Mouse (Mus musculus): Measurements from ENCODE around the gene Kpna3. TPM values are rescaled to one million over a fixed set of nuclear protein-coding genes. Genes with fewer than 3 reads are reported as not detected.
A peak's percentile ranks its signal among the peaks of the same experiment; 100 is the strongest.
"Not testable (repeated sequence)": the region's sequence is repeated elsewhere in the genome, so short reads cannot be mapped to it uniquely, and the experiment has no call there.

Gene Kpna3
- polyA plus RNA-seq, 1 experiment from 2014 or later = 107 TPM

DNA sequence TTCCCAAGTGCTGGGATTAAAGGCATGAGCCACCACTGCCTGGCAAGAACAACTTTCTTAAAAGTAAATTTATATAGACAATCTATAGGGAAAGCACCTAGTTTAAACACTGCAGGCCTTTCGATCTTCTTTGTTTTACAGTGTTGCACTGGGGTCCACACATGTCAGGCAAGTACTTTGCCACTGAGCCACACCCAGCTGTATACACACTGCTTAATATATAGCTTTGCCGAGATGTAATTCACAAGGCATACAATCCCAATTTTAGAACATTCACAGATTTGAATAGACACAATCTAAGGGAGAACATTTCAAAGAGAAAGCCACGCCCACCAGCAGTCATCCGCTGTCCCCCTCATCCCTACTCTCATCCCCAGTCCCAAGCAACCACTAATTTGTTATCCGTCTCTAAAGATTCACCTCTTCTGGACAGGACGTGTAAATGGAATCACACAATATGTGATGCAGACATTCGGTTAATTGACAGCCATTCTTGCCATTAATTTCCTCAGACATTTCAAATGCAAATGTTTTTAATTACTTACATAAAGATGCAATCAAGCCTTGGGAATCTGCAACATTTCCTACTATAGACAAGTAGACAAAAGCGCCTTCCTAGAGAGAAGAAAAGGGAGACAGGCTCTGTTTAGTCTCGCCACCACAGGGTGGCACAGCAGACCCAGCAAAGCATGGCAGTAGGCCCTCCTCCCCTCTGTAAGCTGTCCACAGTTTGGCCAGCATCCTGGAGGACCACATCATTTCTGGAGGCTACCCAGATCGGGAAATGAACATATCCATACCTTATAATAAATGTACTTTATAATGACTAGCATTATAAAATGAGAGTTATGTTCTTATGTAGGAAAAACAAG is 92.6 kb downstream of the Kpna3 start:
- H3K4me2 ChIP-seq (ENCODE audit: low read depth, low read length, severe bottlenecking) = no peak overlapping the region
- H3K4me1 ChIP-seq (replicated peaks; ENCODE audit: control insufficient read depth, insufficient read depth, low read length) = no peaks in the 10 kb centered on the region
- H3K9me3 ChIP-seq (ENCODE audit: control insufficient read depth, low read length) = no peaks in the 10 kb centered on the region
- 63% methylated on average over 10 of the region's 10 CpGs for WGBS
- H3K4me3 ChIP-seq (ENCODE audit: low read depth, low read length) = no peak overlapping the region
- no peaks in the 10 kb centered on the region for H3K36me3 ChIP-seq (ENCODE audit: control insufficient read depth, insufficient read depth, low read length)
- ATAC-seq (replicated peaks; ENCODE audit: low FRiP score) (no peak; the same call in 1 of the 2 replicates), DNase-seq (ENCODE audit: low spot score) (no peak)
- no peak overlapping the region for H3K9ac ChIP-seq (ENCODE audit: low read length)
- H3K27me3 ChIP-seq (ENCODE audit: control insufficient read depth, insufficient read depth, low read length) = no peaks in the 10 kb centered on the region
- H3K27ac ChIP-seq (ENCODE audit: low read depth, low read length) = no peak overlapping the region

- Histone ChIP-seq H3K9ac (ENCODE audit: low read length) (no peak overlapping the region), H3K27ac (ENCODE audit: low read depth, low read length) (no peak overlapping the region), H3K4me3 (ENCODE audit: low read depth, low read length) (no peak overlapping the region), H3K4me1 (replicated peaks; ENCODE audit: control insufficient read depth, insufficient read depth, low read length) (no peaks in the 10 kb centered on the region), H3K36me3 (ENCODE audit: control insufficient read depth, insufficient read depth, low read length) (no peaks in the 10 kb centered on the region), H3K9me3 (ENCODE audit: control insufficient read depth, low read length) (no peaks in the 10 kb centered on the region), H3K27me3 (ENCODE audit: control insufficient read depth, insufficient read depth, low read length) (no peaks in the 10 kb centered on the region), H3K4me2 (ENCODE audit: low read depth, low read length, severe bottlenecking) (no peak overlapping the region)
- DNase-seq (ENCODE audit: low spot score) = no peak
- ATAC-seq (replicated peaks; ENCODE audit: low FRiP score) = no peak
- 72% methylated on average over 5 of the region's 5 CpGs for WGBS
These were observed 95.1 kb downstream of the Kpna3 start for GRCm38 (mm10) chr14:61344590-61344989.

DNA sequence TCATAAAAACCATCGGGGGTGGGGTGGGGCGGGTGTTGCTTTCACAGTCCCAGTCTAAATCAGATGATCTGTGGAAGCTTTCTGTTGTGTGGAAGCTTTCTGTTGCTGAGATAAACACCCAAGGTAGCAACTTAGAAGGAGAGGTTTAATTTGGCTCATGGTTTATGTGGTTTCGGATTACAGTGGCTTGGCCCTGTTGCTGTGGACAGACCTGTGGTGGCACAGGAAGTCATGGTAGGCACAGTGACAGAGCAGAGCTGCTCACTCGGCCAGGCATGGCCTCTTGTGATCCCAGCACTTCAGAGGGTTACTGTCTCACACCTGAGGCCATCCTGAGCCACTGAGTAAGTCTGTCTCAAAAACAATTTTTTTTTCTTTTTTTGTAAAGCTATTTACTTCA is 100.3 kb downstream of the Kpna3 start:
- 90% methylated on average over 4 of the region's 4 CpGs for WGBS
- H3K27me3 ChIP-seq (ENCODE audit: control insufficient read depth, insufficient read depth, low read length) = no peaks in the 10 kb centered on the region
- no peaks in the 10 kb centered on the region for H3K4me1 ChIP-seq (replicated peaks; ENCODE audit: control insufficient read depth, insufficient read depth, low read length)
- no peak overlapping the region for H3K4me2 ChIP-seq (ENCODE audit: low read depth, low read length, severe bottlenecking)
- H3K9ac ChIP-seq (ENCODE audit: low read length) = no peak overlapping the region
- DNase-seq (ENCODE audit: low spot score) = no peak
- H3K36me3 ChIP-seq (ENCODE audit: control insufficient read depth, insufficient read depth, low read length) = no peaks in the 10 kb centered on the region
- no peak overlapping the region for H3K27ac ChIP-seq (ENCODE audit: low read depth, low read length)
- no peak overlapping the region for H3K4me3 ChIP-seq (ENCODE audit: low read depth, low read length)
- no peaks in the 10 kb centered on the region for H3K9me3 ChIP-seq (ENCODE audit: control insufficient read depth, low read length)
- ATAC-seq (replicated peaks; ENCODE audit: low FRiP score) = no peak

DNA sequence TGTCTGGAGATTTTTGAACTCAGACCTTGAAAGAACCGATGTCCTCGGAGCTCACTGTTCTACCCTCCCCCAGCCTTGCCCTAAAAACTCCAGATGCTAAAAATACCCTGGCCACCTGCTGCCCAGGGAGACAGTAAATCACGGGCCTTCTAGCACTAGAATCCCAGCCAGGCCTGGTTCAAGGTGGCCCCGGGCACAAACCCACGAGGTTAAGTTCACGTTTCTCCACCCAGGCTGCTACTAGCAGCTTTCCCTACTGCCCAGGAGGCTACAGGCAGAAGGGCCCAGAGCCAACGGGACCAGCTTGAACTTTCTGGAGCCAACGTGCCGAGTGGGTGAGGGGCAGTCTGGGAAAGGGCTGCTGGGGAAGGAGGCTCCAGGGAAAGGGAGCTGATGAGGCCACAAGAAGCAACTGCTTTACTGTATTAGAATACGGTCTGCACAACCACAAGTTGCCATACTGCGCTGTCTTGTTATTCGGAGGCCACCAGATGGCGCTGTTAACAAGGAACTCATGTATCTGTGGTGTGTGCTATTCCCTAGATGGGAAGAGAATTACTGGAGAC is 108.6 kb downstream of the Kpna3 start:
- Histone ChIP-seq H3K4me2 (ENCODE audit: low read depth, low read length, severe bottlenecking) (no peak overlapping the region), H3K27me3 (ENCODE audit: control insufficient read depth, insufficient read depth, low read length) (no peaks in the 10 kb centered on the region), H3K27ac (ENCODE audit: low read depth, low read length) (no peak overlapping the region), H3K36me3 (ENCODE audit: control insufficient read depth, insufficient read depth, low read length) (no peaks in the 10 kb centered on the region), H3K4me1 (replicated peaks; ENCODE audit: control insufficient read depth, insufficient read depth, low read length) (no peaks in the 10 kb centered on the region), H3K9ac (ENCODE audit: low read length) (no peak overlapping the region), H3K4me3 (ENCODE audit: low read depth, low read length) (no peak overlapping the region), H3K9me3 (ENCODE audit: control insufficient read depth, low read length) (no peaks in the 10 kb centered on the region)
- DNase-seq (ENCODE audit: low spot score) (peak; percentile 86), ATAC-seq (replicated peaks; ENCODE audit: low FRiP score) (peak; percentile 79)
- 31% methylated on average over 13 of the region's 13 CpGs for WGBS

GRCm38 (mm10) chr14:61330591-61330990 is 109.1 kb downstream of the Kpna3 start:
- Histone ChIP-seq H3K27ac (ENCODE audit: low read depth, low read length) (no peak overlapping the region), H3K36me3 (ENCODE audit: control insufficient read depth, insufficient read depth, low read length) (no peaks in the 10 kb centered on the region), H3K4me1 (replicated peaks; ENCODE audit: control insufficient read depth, insufficient read depth, low read length) (no peaks in the 10 kb centered on the region), H3K27me3 (ENCODE audit: control insufficient read depth, insufficient read depth, low read length) (no peaks in the 10 kb centered on the region), H3K9me3 (ENCODE audit: control insufficient read depth, low read length) (no peaks in the 10 kb centered on the region), H3K9ac (ENCODE audit: low read length) (no peak overlapping the region), H3K4me2 (ENCODE audit: low read depth, low read length, severe bottlenecking) (no peak overlapping the region), H3K4me3 (ENCODE audit: low read depth, low read length) (no peak overlapping the region)
- DNase-seq (ENCODE audit: low spot score) (no peak), ATAC-seq (replicated peaks; ENCODE audit: low FRiP score) (no peak)
- WGBS = 79% methylated on average over 11 of the region's 11 CpGs

DNA sequence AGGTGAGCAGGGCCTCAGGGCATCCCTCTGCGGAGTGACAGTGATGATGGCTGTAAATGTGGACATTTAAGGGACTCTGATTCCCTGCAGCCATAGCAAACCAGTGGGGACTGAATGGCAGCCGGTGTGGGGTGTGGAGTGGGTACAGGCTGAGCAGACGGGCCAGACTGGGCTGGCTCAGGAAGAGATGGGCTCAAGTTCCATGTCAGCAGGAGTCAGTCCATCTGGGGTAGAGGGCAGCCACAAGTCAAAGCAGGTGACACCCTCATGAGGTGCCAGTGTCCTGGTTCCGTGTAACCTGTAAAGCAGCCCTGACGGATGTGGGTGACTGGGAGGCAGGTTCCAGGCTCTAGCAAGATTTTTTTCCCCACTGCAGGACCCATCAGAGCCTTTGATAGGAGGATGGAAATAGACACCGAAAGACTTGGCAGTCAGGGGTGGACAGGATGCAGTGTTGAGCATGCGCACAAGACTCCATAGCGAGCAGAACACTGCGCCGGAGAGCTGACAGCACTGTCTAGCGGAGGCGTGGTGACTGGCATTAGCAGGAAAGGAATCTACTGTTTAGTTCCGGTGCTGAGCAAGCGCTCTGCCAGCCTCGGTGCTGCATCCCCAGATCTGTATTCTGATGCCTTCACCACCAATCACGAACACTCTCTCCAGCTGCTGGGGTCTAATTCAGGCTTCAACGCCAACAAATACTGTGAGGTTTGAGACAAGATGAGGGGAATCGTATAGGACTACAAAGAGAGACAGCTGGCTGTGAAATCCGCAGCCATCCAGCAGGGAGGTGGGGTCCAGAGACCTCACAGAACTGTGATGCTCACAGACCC is 111.8 kb downstream of the Kpna3 start:
- Histone ChIP-seq H3K4me2 (ENCODE audit: low read depth, low read length, severe bottlenecking) (peak overlapping the region; percentile 35), H3K4me1 (replicated peaks; ENCODE audit: control insufficient read depth, insufficient read depth, low read length) (no peaks in the 10 kb centered on the region), H3K4me3 (ENCODE audit: low read depth, low read length) (peak overlapping the region; percentile 6; the same call in 1 of the 2 replicates), H3K9ac (ENCODE audit: low read length) (peak overlapping the region; percentile 27), H3K27me3 (ENCODE audit: control insufficient read depth, insufficient read depth, low read length) (no peaks in the 10 kb centered on the region), H3K36me3 (ENCODE audit: control insufficient read depth, insufficient read depth, low read length) (no peaks in the 10 kb centered on the region), H3K27ac (ENCODE audit: low read depth, low read length) (no peak overlapping the region), H3K9me3 (ENCODE audit: control insufficient read depth, low read length) (no peaks in the 10 kb centered on the region; the same call in 1 of the 2 replicates)
- ATAC-seq (replicated peaks; ENCODE audit: low FRiP score) (peak; percentile 63), DNase-seq (ENCODE audit: low spot score) (peak; percentile 80)
- WGBS = 34% methylated on average over 19 of the region's 19 CpGs

DNA sequence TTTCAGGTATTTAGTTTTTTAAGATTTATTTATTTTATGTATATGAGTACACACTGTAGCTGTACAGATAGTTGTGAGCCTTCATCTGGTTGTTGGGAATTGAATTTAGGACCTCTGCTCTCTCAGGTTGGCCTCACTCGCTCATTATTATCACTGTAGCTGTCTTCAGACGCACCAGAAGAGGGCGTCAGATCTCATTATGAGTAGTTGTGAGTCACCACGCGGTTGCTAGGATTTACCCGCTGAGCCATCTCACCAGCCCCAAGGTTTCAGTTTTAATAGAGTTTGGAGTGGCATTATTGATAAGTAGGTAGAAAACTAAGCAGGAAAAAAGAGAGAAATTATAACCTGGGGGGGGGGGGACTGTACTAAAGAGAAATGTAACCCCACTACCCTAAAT is 112.7 kb downstream of the Kpna3 start:
- H3K4me1 ChIP-seq (replicated peaks; ENCODE audit: control insufficient read depth, insufficient read depth, low read length); H3K27me3 ChIP-seq (ENCODE audit: control insufficient read depth, insufficient read depth, low read length); DNase-seq (ENCODE audit: low spot score); H3K36me3 ChIP-seq (ENCODE audit: control insufficient read depth, insufficient read depth, low read length); H3K4me3 ChIP-seq (ENCODE audit: low read depth, low read length); ATAC-seq (replicated peaks; ENCODE audit: low FRiP score); H3K27ac ChIP-seq (ENCODE audit: low read depth, low read length); H3K9ac ChIP-seq (ENCODE audit: low read length); H3K4me2 ChIP-seq (ENCODE audit: low read depth, low read length, severe bottlenecking); H3K9me3 ChIP-seq (ENCODE audit: control insufficient read depth, low read length): not testable (repeated sequence)
- WGBS = 18% methylated on average over 6 of the region's 6 CpGs

- ATAC-seq (replicated peaks; ENCODE audit: low FRiP score) = no peak
- H3K27ac ChIP-seq (ENCODE audit: low read depth, low read length) = no peak overlapping the region
- no peaks in the 10 kb centered on the region for H3K4me1 ChIP-seq (replicated peaks; ENCODE audit: control insufficient read depth, insufficient read depth, low read length)
- no peak overlapping the region for H3K4me3 ChIP-seq (ENCODE audit: low read depth, low read length)
- no peak overlapping the region for H3K9ac ChIP-seq (ENCODE audit: low read length)
- H3K4me2 ChIP-seq (ENCODE audit: low read depth, low read length, severe bottlenecking) = no peak overlapping the region
- WGBS = 95% methylated on average over 1 of the region's 1 CpGs
- H3K36me3 ChIP-seq (ENCODE audit: control insufficient read depth, insufficient read depth, low read length) = no peaks in the 10 kb centered on the region
- no peak for DNase-seq (ENCODE audit: low spot score)
- no peaks in the 10 kb centered on the region; the same call in 1 of the 2 replicates for H3K9me3 ChIP-seq (ENCODE audit: control insufficient read depth, low read length)
- no peaks in the 10 kb centered on the region for H3K27me3 ChIP-seq (ENCODE audit: control insufficient read depth, insufficient read depth, low read length)
These were observed 116.9 kb downstream of the Kpna3 start for GRCm38 (mm10) chr14:61322740-61323139.

Data from forebrain, embryonic 11.5 days (tissue).